Comparison of ENCODE assay signal across 8 mouse cellular contexts in the genomic region with DNA sequence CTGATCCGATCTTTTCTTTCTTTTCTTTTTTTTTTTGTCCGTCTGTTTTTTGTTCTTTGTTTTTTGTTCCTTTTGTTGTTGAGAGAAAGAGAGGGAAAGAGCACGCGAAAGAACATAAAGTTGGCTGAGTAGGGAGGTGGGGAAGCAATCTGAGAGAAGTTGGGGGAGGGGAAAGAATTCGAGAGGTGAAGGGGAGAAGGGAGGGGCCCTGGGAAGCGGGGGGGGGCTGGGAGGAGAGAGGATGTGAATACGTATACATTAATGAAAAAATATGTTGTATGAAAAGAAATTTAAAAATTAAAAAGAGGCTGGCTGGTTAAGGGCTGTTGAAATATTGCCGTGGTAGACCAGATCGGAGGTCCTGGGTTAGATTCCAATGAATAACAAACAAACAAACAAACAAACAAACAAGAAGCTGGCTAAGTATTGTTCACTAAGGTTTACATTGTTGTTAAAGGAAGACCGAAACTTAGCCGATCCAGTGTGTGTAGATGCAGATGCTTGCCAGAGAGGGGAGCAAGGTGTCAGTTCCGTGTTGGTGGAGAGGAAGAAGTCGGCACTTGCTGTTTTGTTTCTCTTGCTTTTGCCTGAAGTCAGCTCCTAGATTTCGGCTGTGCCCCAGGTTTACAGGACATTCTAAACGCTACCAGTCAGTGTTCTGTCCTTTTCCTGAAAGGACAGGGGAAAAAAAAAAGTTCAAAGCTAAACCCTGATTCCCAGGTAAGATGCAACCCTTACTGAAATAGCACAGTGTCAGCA.
DNase-seq lines count a peak whose midpoint lies in the region; ATAC-seq and TF ChIP-seq lines count a peak whose summit lies in the region.

No protein-coding gene starts in this region.

- ATAC-seq in kidney, embryonic 16.5 days (ENCODE audit: low FRiP score, low TSS enrichment), result peak; percentile 70; the same call in 1 of the 2 replicates

- H3K27ac ChIP-seq in heart, embryonic 10.5 days, result no peak overlapping the region
- H3K27ac ChIP-seq in kidney, embryonic 16.5 days (ENCODE audit: low read length), result peak overlapping the region; percentile 48; the same call in 1 of the 2 replicates

- H3K4me1 ChIP-seq in heart, embryonic 10.5 days, result no peaks in the 10 kb centered on the region
- no peaks in the 10 kb centered on the region for H3K4me1 ChIP-seq in kidney, embryonic 16.5 days (ENCODE audit: insufficient read depth, low read length)

- no peaks in the 10 kb centered on the region for H3K27me3 ChIP-seq in heart, embryonic 10.5 days (ENCODE audit: insufficient read depth, poor library complexity, severe bottlenecking)
- H3K27me3 ChIP-seq in kidney, embryonic 16.5 days (ENCODE audit: insufficient read depth, low read length), result no peaks in the 10 kb centered on the region; the same call in 1 of the 2 replicates

- peak overlapping the region; percentile 55 for H3K4me2 ChIP-seq in kidney, embryonic 16.5 days (replicated peaks; ENCODE audit: low read depth, low read length)

- no peak for TF ChIP-seq POLR2A in brain, embryonic 14.5 days (IDR thresholded peaks at IDR 0.05; ENCODE audit: borderline replicate concordance, extremely low read depth, insufficient read depth, insufficient read length, poor library complexity, severe bottlenecking)

- no peaks in the 10 kb centered on the region for H3K36me3 ChIP-seq in heart, embryonic 10.5 days
- H3K36me3 ChIP-seq in kidney, embryonic 16.5 days (ENCODE audit: insufficient read depth, low read length), result no peaks in the 10 kb centered on the region

- 0 out of 2 replicates have a peak overlapping the region, but pooled peaks have one; percentile 10 for H3K9ac ChIP-seq in kidney, embryonic 16.5 days (replicated peaks; ENCODE audit: low read length)

- H3K9me3 ChIP-seq in heart, embryonic 10.5 days, result no peaks in the 10 kb centered on the region
- H3K9me3 ChIP-seq in kidney, embryonic 16.5 days (ENCODE audit: low read length), result no peaks in the 10 kb centered on the region

- WGBS in heart, embryonic 10.5 days, result 24% methylated on average over 15 of the region's 15 CpGs
- 25% methylated on average over 15 of the region's 15 CpGs for WGBS in kidney, embryonic 16.5 days

- peak; percentile 21 for DNase-seq in cerebellum, adult 9-10 months
- no peak for DNase-seq in cerebellum, adult 11 months
- peak; percentile 81 for DNase-seq in brain, embryonic 14.5 days (ENCODE audit: low read depth)
- no peak for DNase-seq in heart, embryonic 10.5 days (ENCODE audit: low spot score)
- peak; percentile 25 for DNase-seq in mesoderm, embryonic 11.5 days (ENCODE audit: low read depth, low spot score)
- peak; percentile 55 for DNase-seq in thymus, postnatal 0 days (ENCODE audit: low spot score)
- DNase-seq in ovary, postnatal 10 days (ENCODE audit: low spot score), result no peak

- H3K4me3 ChIP-seq in heart, embryonic 10.5 days, result peak overlapping the region; percentile 47
- H3K4me3 ChIP-seq in kidney, embryonic 16.5 days (ENCODE audit: low read length), result peak overlapping the region; percentile 35

- peak; percentile 26; the same call in 1 of the 2 replicates for TF ChIP-seq CTCF in brain, embryonic 14.5 days (IDR thresholded peaks at IDR 0.05; ENCODE audit: borderline replicate concordance, extremely low read depth, insufficient read depth, insufficient read length)

Comparison
In these comparisons a context has a peak if more than half of its experiments do, and no peak if none do; other contexts are left out.
1. DNase-seq: peak in cerebellum, adult 9-10 months (single experiment), brain, embryonic 14.5 days (single experiment), mesoderm, embryonic 11.5 days (single experiment) and thymus, postnatal 0 days (single experiment); none in cerebellum, adult 11 months (single experiment), heart, embryonic 10.5 days (single experiment) and ovary, postnatal 10 days (single experiment).